Mouse (Mus musculus) bone marrow, adult 2 months (tissue): ENCODE data around the gene Cog4.

Experiments used
- CTCF ChIP-seq: fragments of 200-500 bp; IDR thresholded peaks from 2 replicates; pipeline ENCODE4 v1.5.1; 2011; ENCODE audit warnings: low read length, control low read depth; ENCODE audit not compliant: control insufficient read depth, insufficient read depth
- POLR2A ChIP-seq: fragments of 200-500 bp; IDR thresholded peaks from 2 replicates; pipeline ENCODE4 v1.6.1; 2011; ENCODE audit warnings: low read depth, mild to moderate bottlenecking, control low read depth, low read length, borderline replicate concordance; ENCODE audit not compliant: control insufficient read depth

DNA sequence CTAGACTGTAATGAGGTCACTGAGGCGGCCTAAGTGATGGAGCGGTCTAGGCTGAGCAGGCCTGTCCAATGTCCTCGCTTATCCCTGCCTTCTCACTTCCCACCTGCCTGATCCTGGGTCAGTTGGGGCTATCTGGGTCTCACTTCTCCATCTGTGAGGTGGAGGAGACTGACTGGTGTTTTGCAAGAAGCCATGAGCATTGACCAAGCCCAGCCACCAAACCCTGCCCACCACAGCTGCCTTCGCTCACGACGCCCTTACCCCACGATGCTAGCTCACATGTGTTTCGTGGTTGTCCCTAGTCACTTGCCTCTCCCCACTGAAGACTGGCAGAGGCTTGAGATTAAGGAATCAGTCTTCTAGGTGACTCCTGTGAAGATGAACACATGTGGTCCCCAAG lies 49.3 kb upstream of the Cog4 start:
- TF ChIP-seq CTCF: no peak
- no peak for TF ChIP-seq POLR2A
